Mouse (Mus musculus) CH12.LX (cell line): ENCODE data around the gene Thrap3. TPM values are rescaled to one million over a fixed set of nuclear protein-coding genes. Genes with fewer than 3 reads are reported as not detected.
A peak's percentile ranks its signal among the peaks of the same experiment; 100 is the strongest.

ENCODE experiments used
- DNase-seq: peaks from one replicate; pipeline ENCODE4 v3.0.0-alpha.2; 2013; ENCODE audit errors: extremely low read depth
- H3K27ac ChIP-seq: 2 replicates; pipeline ENCODE4 v1.5.1; 2012; ENCODE audit warnings: low read depth, mild to moderate bottlenecking, control low read depth, moderate library complexity; ENCODE audit not compliant: insufficient read depth
- H3K27me3 ChIP-seq: replicated peaks from 2 replicates; pipeline ENCODE3; 2012; ENCODE audit warnings: inconsistent platforms
- H3K36me3 ChIP-seq, 2 experiments: replicated peaks in 1 of 2; 2 replicates each; pipeline versions ENCODE3 to v1.6.1; 2012; ENCODE audit warnings: inconsistent platforms in 1 of 2, low read length in 1 of 2, mild to moderate bottlenecking in 1 of 2, mixed read lengths in 1 of 2, moderate library complexity in 1 of 2; ENCODE audit not compliant: control insufficient read depth in 1 of 2, insufficient read depth in 1 of 2
- H3K4me1 ChIP-seq, 2 experiments: 2 replicates each; pipeline ENCODE4 v1.6.1; 2012; ENCODE audit warnings: inconsistent platforms in 1 of 2, moderate library complexity in 1 of 2; ENCODE audit not compliant: insufficient read depth in 2 of 2, control insufficient read depth in 1 of 2
- H3K4me2 ChIP-seq: 2 replicates; pipeline ENCODE4 v1.6.1; 2012; ENCODE audit warnings: low read depth, mild to moderate bottlenecking, control low read depth; ENCODE audit not compliant: poor library complexity, insufficient read depth, severe bottlenecking
- H3K4me3 ChIP-seq, 3 experiments: fragments of 150-350 bp in 1 of 3; sonication (generic) in 1 of 3; replicated peaks in 1 of 3; 2 replicates each; pipeline versions ENCODE3 to v1.5.1; 2011 to 2012; ENCODE audit warnings: low read depth in 2 of 3, low read length in 2 of 3, mild to moderate bottlenecking in 2 of 3, moderate library complexity in 2 of 3, control low read depth in 1 of 3, improper control_type of control experiment in 1 of 3, inconsistent platforms in 1 of 3, mixed read lengths in 1 of 3; ENCODE audit not compliant: poor library complexity in 1 of 3
- H3K79me2 ChIP-seq: replicated peaks from 2 replicates; pipeline ENCODE4 v1.6.1; 2012; ENCODE audit warnings: mild to moderate bottlenecking, moderate library complexity; ENCODE audit not compliant: control insufficient read depth, poor library complexity, insufficient read depth, severe bottlenecking; ENCODE audit errors: extremely low read depth
- H3K9ac ChIP-seq: 2 replicates; pipeline ENCODE4 v1.6.1; 2012; ENCODE audit warnings: low read depth, mild to moderate bottlenecking, control low read depth, moderate library complexity; ENCODE audit not compliant: insufficient read depth
- H3K9me3 ChIP-seq: replicated peaks from 2 replicates; pipeline ENCODE3; 2012; ENCODE audit warnings: low read length, inconsistent platforms, mixed read lengths
- CHD2 ChIP-seq: IDR thresholded peaks from 2 replicates; pipeline ENCODE4 v1.6.1; 2011; ENCODE audit warnings: low read length, improper control_type of control experiment
- CTCF ChIP-seq, 2 experiments: IDR thresholded peaks in 1 of 2; conservative IDR thresholded peaks in 1 of 2; 2 replicates each; pipeline ENCODE4 v1.5.1; 2011 to 2012; ENCODE audit warnings: low read depth in 2 of 2, low read length in 2 of 2, improper control_type of control experiment in 1 of 2, inconsistent platforms in 1 of 2, mild to moderate bottlenecking in 1 of 2, moderate library complexity in 1 of 2
- EP300 ChIP-seq: IDR thresholded peaks from 2 replicates; pipeline ENCODE4 v1.6.1; 2011; ENCODE audit warnings: low read length, improper control_type of control experiment
- ETS1 ChIP-seq: conservative IDR thresholded peaks from 2 replicates; pipeline ENCODE4 v1.6.1; 2012; ENCODE audit warnings: low read depth, mild to moderate bottlenecking, inconsistent platforms, low read length, improper control_type of control experiment, moderate library complexity
- GABPA ChIP-seq: IDR thresholded peaks from 2 replicates; pipeline ENCODE4 v1.6.1; 2012; ENCODE audit warnings: low read depth, low read length, improper control_type of control experiment, inconsistent platforms; ENCODE audit not compliant: insufficient replicate concordance
- HCFC1 ChIP-seq: IDR thresholded peaks from 2 replicates; pipeline ENCODE4 v1.6.1; 2012; ENCODE audit warnings: low read depth, mild to moderate bottlenecking, inconsistent platforms, low read length, improper control_type of control experiment
- IRF4 ChIP-seq: IDR thresholded peaks from 2 replicates; pipeline ENCODE4 v1.6.1; 2014; ENCODE audit warnings: low read depth, mild to moderate bottlenecking, inconsistent platforms, low read length, improper control_type of control experiment
- MAX ChIP-seq: IDR thresholded peaks from 2 replicates; pipeline ENCODE4 v1.6.1; 2011; ENCODE audit warnings: low read length, improper control_type of control experiment
- MAZ ChIP-seq: IDR thresholded peaks from 2 replicates; pipeline ENCODE4 v1.6.1; 2012; ENCODE audit warnings: low read depth, mild to moderate bottlenecking, inconsistent platforms, low read length, improper control_type of control experiment, moderate library complexity
- MEF2A ChIP-seq: IDR thresholded peaks from 2 replicates; pipeline ENCODE4 v1.6.1; 2014; ENCODE audit warnings: low read depth, mild to moderate bottlenecking, inconsistent platforms, low read length, improper control_type of control experiment, borderline replicate concordance
- MXI1 ChIP-seq: IDR thresholded peaks from 2 replicates; pipeline ENCODE4 v1.6.1; 2011; ENCODE audit warnings: mild to moderate bottlenecking, low read depth, low read length, improper control_type of control experiment
- MYC ChIP-seq: IDR thresholded peaks from 2 replicates; pipeline ENCODE4 v1.6.1; 2011; ENCODE audit warnings: low read depth, mild to moderate bottlenecking, improper control_type of control experiment, low read length
- NRF1 ChIP-seq: IDR thresholded peaks from 2 replicates; pipeline ENCODE4 v1.6.1; 2014; ENCODE audit warnings: low read depth, mild to moderate bottlenecking, inconsistent platforms, low read length, improper control_type of control experiment, moderate library complexity
- SMC3 ChIP-seq: IDR thresholded peaks from 2 replicates; pipeline ENCODE4 v1.6.1; 2011; ENCODE audit warnings: low read depth, low read length, improper control_type of control experiment
- TCF12 ChIP-seq: IDR thresholded peaks from 2 replicates; pipeline ENCODE4 v1.6.1; 2014; ENCODE audit warnings: low read depth, mild to moderate bottlenecking, inconsistent platforms, low read length, improper control_type of control experiment
- UBTF ChIP-seq: IDR thresholded peaks from 2 replicates; pipeline ENCODE4 v1.6.1; 2012; ENCODE audit warnings: low read depth, mild to moderate bottlenecking, inconsistent platforms, low read length, improper control_type of control experiment, moderate library complexity
- USF2 ChIP-seq: conservative IDR thresholded peaks from 2 replicates; pipeline ENCODE4 v1.6.1; 2011; ENCODE audit warnings: low read depth, low read length, improper control_type of control experiment
- ZNF384 ChIP-seq: IDR thresholded peaks from 2 replicates; pipeline ENCODE4 v1.6.1; 2012; ENCODE audit warnings: low read depth, low read length, improper control_type of control experiment, inconsistent platforms
- dilution Hi-C: fragments of 300-500 bp; cut with MboI; formaldehyde crosslinking; loops from 2 replicates; pipeline ENCODE4 v1.14.3; 2020; ENCODE audit warnings: low sequenced_read_pairs; ENCODE audit not compliant: extremely low pct_unique_long_range_greater_than_20kb, extremely low pct_ligation_motif_present
- in situ Hi-C: fragments of 300-500 bp; cut with MboI; formaldehyde crosslinking; loops from 3 replicates; pipeline ENCODE4 v1.14.3; 2019; ENCODE audit warnings: low sequenced_read_pairs, low pct_ligation_motif_present, low pct_unique_long_range_greater_than_20kb, mixed read lengths
- polyA plus RNA-seq: library from polyadenylated mRNA; unstranded; fragments of >175 nt; gene quantifications from 2 replicates; pipeline ENCODE4 v1.2.1, GENCODE M21; 2012; ENCODE audit warnings: low read depth; ENCODE audit not compliant: insufficient read length
- total RNA-seq, 2 experiments: library from RNA; depleted of rRNA; stranded (reverse); fragments of 300-350 nt in 1 of 2; fragments of >200 nt in 1 of 2; gene quantifications; 2 replicates each; pipeline ENCODE4 v1.2.3; 2012 to 2014

Gene Thrap3
- total and polyA plus RNA-seq, 3 experiments, result 140 to 327 (median 183) TPM

DNA sequence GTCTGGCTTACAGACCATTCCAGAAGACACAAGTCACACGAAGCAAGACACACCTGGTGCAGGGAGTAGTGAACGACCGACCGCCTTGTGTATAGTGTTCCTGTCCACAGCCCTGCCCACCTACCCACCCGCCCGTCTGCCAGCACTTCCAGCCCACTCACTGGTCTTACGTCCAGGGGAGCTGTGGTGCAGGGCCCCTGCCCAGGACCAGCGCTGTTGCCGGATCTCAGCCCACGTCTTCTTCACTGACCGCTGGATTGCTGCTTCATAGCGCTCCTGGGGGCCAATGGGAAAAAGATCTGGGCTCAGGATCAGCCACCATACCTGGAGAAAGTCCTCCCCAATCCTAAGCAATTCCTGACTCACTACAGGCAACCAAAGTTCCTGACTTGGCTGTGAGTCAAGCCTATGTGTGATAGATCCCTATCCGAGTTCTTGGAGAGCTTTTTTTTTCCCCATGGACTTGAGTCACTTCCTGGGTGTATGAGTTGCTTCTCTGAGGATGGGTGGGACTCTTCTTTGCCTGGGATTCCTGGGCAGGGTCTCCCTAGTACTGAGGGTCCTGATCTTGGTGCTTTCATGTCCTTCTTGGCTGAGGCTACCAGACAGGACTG, 37.4 kb upstream of the Thrap3 start:
- Histone ChIP-seq H3K36me3 (peaks cover 59 to 88% of the 10 kb centered on the region in 2 experiments), H3K4me2 (no peak overlapping the region), H3K9ac (no peak overlapping the region), H3K4me3 (no peak overlapping the region), H3K27me3 (no peaks in the 10 kb centered on the region), H3K4me1 (peaks cover 7 to 49% of the 10 kb centered on the region in 2 experiments), H3K9me3 (no peaks in the 10 kb centered on the region), H3K79me2 (0 out of 2 replicates have a peak, but pooled peaks cover 2% of the 10 kb centered on the region), H3K27ac (no peak overlapping the region)
- in situ Hi-C loops, result no loop called here
- dilution Hi-C loops, result no loop called here
- DNase-seq, result no peak
- no peak for TF ChIP-seq MAX
- TF ChIP-seq CTCF (conservative IDR thresholded peaks at IDR 0.05 in 1 of 2, IDR thresholded peaks at IDR 0.05 in 1 of 2; ENCODE audit: low read depth in 2 of 2, low read length in 2 of 2), result no peak
- TF ChIP-seq MXI1, result no peak

DNA sequence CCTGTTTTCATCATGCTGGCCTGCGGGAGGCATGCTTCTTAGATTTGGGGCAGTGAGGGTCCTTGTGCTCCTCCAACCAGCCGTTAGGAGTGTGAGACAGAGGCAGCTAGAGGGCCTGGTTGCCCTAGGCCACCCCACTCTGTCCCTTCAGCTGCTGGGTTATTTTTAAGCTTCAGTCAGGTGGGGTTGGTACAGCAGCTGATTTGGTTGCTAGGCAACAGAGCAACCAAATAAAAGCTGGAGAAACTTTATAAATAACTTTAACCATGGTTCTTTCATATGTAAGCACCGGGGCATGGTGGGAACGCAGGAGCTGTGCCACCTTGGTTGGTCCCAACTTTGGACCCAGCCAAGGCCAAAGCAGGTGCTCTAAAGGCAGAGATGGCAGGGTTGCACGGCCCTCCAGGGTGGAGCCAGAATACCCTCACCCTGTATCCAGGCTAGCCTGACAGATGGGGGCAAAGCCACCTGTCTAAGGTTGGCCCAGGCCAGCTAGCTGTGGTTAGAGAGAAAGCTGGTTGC, 35.2 kb upstream of the Thrap3 start:
- in situ Hi-C loops (no loop called here), dilution Hi-C loops (no loop called here)
- H3K36me3 ChIP-seq, result peaks cover 77 to 95% of the 10 kb centered on the region in 2 experiments
- no peak for DNase-seq
- TF ChIP-seq ZNF384 (no peak), ETS1 (peak; percentile 45)
- H3K79me2 ChIP-seq, result no peaks in the 10 kb centered on the region
- H3K4me1 ChIP-seq, result peaks cover 7 to 60% of the 10 kb centered on the region in 2 experiments
- H3K4me2 ChIP-seq, result no peak overlapping the region
- no peak overlapping the region for H3K9ac ChIP-seq
- H3K9me3 ChIP-seq, result no peaks in the 10 kb centered on the region
- H3K27ac ChIP-seq, result no peak overlapping the region
- H3K4me3 ChIP-seq, result no peak overlapping the region
- no peaks in the 10 kb centered on the region for H3K27me3 ChIP-seq

DNA sequence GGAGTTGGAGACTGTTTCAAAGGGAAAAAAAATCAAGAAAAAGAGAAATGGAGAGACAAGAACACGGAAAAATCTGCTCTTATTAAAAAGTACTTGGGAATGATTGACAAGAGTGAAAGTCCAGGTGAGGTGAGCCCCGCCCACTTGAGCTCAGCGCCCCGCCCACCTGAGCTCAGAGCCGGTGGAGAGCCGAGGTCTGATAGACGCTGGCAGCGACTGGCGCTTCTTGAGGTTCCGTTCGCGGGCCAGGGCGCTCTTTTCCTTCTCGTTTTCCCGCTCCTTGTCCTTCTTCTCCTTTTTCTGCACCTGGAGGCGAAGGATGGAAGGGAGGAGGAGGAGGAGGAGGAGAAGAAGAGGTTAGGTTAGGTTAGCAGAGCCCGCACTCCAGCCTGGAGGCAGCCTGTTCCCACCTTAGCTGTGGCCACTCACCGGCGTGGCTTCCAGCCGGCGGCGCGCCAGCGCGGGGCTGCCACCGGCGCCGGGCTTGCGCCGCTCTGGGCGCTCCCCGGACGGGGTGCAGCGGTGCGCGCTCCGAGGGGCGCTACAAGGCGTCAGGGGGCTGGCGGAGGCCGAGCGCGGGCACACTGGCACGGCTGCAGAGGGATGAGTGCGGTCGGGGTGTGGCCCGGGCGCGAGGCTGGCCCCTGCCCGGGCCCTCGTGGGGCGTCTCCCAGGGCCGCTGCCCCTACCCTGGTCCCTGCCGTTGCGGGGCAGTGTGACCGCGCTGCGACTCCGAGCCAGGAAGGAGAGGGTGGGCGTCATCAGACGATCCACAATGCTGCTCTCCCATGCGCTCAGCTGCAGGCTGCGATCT, 34.1 kb upstream of the Thrap3 start:
- no peak overlapping the region for H3K4me3 ChIP-seq
- in situ Hi-C loops, result no loop called here
- H3K27ac ChIP-seq, result no peak overlapping the region
- no peaks in the 10 kb centered on the region for H3K9me3 ChIP-seq
- DNase-seq, result no peak
- H3K79me2 ChIP-seq, result no peaks in the 10 kb centered on the region
- no peaks in the 10 kb centered on the region for H3K27me3 ChIP-seq
- TF ChIP-seq MAX, result no peak
- TF ChIP-seq MAZ, result no peak
- no peak for TF ChIP-seq USF2
- no peak for TF ChIP-seq MEF2A
- TF ChIP-seq UBTF, result no peak
- TF ChIP-seq GABPA, result no peak
- no peak for TF ChIP-seq TCF12
- TF ChIP-seq HCFC1, result no peak
- no peak for TF ChIP-seq MYC
- TF ChIP-seq CHD2, result no peak
- no peak for TF ChIP-seq MXI1
- TF ChIP-seq SMC3, result no peak
- TF ChIP-seq NRF1, result no peak
- no peak for TF ChIP-seq IRF4
- no peak for TF ChIP-seq EP300
- no peak for TF ChIP-seq ETS1
- TF ChIP-seq, all 38 proteins: peak for 0
- dilution Hi-C loops, result no loop called here
- no peak overlapping the region for H3K9ac ChIP-seq
- peaks cover 7 to 60% of the 10 kb centered on the region in 2 experiments for H3K4me1 ChIP-seq
- H3K4me2 ChIP-seq, result no peak overlapping the region
- H3K36me3 ChIP-seq, result peaks cover 76 to 95% of the 10 kb centered on the region in 2 experiments
